Comparison of ENCODE assay signal across 15 mouse cellular contexts in the genomic region with DNA sequence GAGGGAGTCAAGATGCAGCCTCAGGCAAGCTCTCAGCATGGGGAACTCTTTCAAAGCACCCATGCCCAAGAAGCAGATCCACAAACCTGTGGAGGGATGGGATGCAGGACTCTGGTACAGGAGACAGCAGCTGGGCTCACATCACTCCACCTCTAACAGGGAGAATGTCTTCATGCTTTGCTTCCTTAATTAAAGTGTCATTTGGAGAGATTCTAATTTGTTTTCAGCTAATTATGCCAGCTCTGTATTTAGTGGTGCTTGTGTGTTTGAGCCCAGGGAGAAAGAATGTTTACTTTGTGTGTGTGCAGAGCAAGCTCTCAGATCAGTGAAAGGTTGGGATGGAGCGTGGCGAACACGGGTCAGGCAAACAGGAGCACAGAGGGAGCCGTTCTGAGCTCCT. TPM values are rescaled to one million over a fixed set of nuclear protein-coding genes. Genes with fewer than 3 reads are reported as not detected.
A peak's percentile ranks its signal among the peaks of the same experiment; 100 is the strongest.
DNase-seq lines count a peak whose midpoint lies in the region; ATAC-seq lines count a peak whose summit lies in the region.
"Had no signal": no experiment of that assay in that cellular context is flagged by ENCODE, and none has a peak within 500 bp of the region (broad histone marks: within the 10 kb centered on the region; RNA-seq: fewer than 3 reads in every experiment).

No protein-coding gene starts in this region.

- no peak for DNase-seq in kidney, adult 18-20 months
- DNase-seq in left cerebral cortex, adult 9 months (ENCODE audit: low spot score in 2 of 2) = no peak
- no peak for DNase-seq in left cerebral cortex, adult 11 months (ENCODE audit: low spot score)
- DNase-seq: cerebellum, adult 11 months; gastrocnemius, postnatal 14 days; liver, embryonic 13.5 days; lung, postnatal 36 days had no signal

- no peak for ATAC-seq in embryonic facial prominence, embryonic 12.5 days (ENCODE audit: insufficient number of reproducible peaks, insufficient read depth, low FRiP score, low TSS enrichment)
- no peak for ATAC-seq in forebrain, embryonic 12.5 days (ENCODE audit: low FRiP score)
- ATAC-seq in hindbrain, embryonic 15.5 days (ENCODE audit: low FRiP score, low read depth) = no peak
- no peak for ATAC-seq in midbrain, embryonic 16.5 days
- ATAC-seq: activated CD4-positive, CD25-positive, alpha-beta regulatory T cell, adult 4 months had no signal

- no peak overlapping the region for H3K4me3 ChIP-seq in embryonic facial prominence, embryonic 12.5 days
- no peak overlapping the region for H3K4me3 ChIP-seq in forebrain, embryonic 12.5 days (replicated peaks)
- H3K4me3 ChIP-seq in hindbrain, embryonic 15.5 days = no peak overlapping the region
- H3K4me3 ChIP-seq in midbrain, embryonic 16.5 days (ENCODE audit: low read depth, low read length) = no peak overlapping the region
- H3K4me3 ChIP-seq: erythroblast, embryonic 14.5 days; kidney, embryonic 15.5 days; liver, embryonic 13.5 days had no signal

- no peak overlapping the region for H3K9ac ChIP-seq in embryonic facial prominence, embryonic 12.5 days
- peak overlapping the region; percentile 21; the same call in 1 of the 2 replicates for H3K9ac ChIP-seq in forebrain, embryonic 12.5 days
- H3K9ac ChIP-seq in hindbrain, embryonic 15.5 days = no peak overlapping the region
- H3K9ac ChIP-seq in midbrain, embryonic 16.5 days (ENCODE audit: low read depth, low read length) = no peak overlapping the region
- H3K9ac ChIP-seq: kidney, embryonic 15.5 days; liver, embryonic 13.5 days had no signal

- WGBS in embryonic facial prominence, embryonic 12.5 days = 51% methylated on average over 4 of the region's 4 CpGs
- 19% methylated on average over 4 of the region's 4 CpGs for WGBS in forebrain, embryonic 12.5 days
- 40% methylated on average over 4 of the region's 4 CpGs for WGBS in hindbrain, embryonic 15.5 days
- WGBS in midbrain, embryonic 16.5 days = 53% methylated on average over 4 of the region's 4 CpGs

- peaks cover 54% of the 10 kb centered on the region for H3K4me1 ChIP-seq in embryonic facial prominence, embryonic 12.5 days
- peaks cover 83% of the 10 kb centered on the region for H3K4me1 ChIP-seq in forebrain, embryonic 12.5 days
- peaks cover 79% of the 10 kb centered on the region for H3K4me1 ChIP-seq in hindbrain, embryonic 15.5 days (replicated peaks)
- peaks cover 72% of the 10 kb centered on the region for H3K4me1 ChIP-seq in midbrain, embryonic 16.5 days (ENCODE audit: control insufficient read depth, insufficient read depth, low read length)
- H3K4me1 ChIP-seq: kidney, embryonic 15.5 days had no signal

- peak overlapping the region; percentile 25; the same call in 1 of the 2 replicates for H3K27ac ChIP-seq in embryonic facial prominence, embryonic 12.5 days
- H3K27ac ChIP-seq in forebrain, embryonic 12.5 days = peak overlapping the region; percentile 85
- peak overlapping the region; percentile 61 for H3K27ac ChIP-seq in hindbrain, embryonic 15.5 days (replicated peaks)
- peak overlapping the region; percentile 74 for H3K27ac ChIP-seq in midbrain, embryonic 16.5 days (ENCODE audit: low read length)
- H3K27ac ChIP-seq: kidney, embryonic 15.5 days; liver, embryonic 13.5 days had no signal

- H3K9me3 ChIP-seq in embryonic facial prominence, embryonic 12.5 days = no peaks in the 10 kb centered on the region
- no peaks in the 10 kb centered on the region for H3K9me3 ChIP-seq in forebrain, embryonic 12.5 days
- H3K9me3 ChIP-seq in hindbrain, embryonic 15.5 days = no peaks in the 10 kb centered on the region
- H3K9me3 ChIP-seq in midbrain, embryonic 16.5 days (replicated peaks; ENCODE audit: control insufficient read depth, low read length, poor library complexity, severe bottlenecking) = no peaks in the 10 kb centered on the region
- H3K9me3 ChIP-seq: kidney, embryonic 15.5 days; liver, embryonic 13.5 days had no signal

- peaks cover 5% of the 10 kb centered on the region; the same call in 1 of the 2 replicates for H3K36me3 ChIP-seq in embryonic facial prominence, embryonic 12.5 days
- H3K36me3 ChIP-seq in forebrain, embryonic 12.5 days (replicated peaks) = peaks cover 7% of the 10 kb centered on the region
- H3K36me3 ChIP-seq in hindbrain, embryonic 15.5 days = no peaks in the 10 kb centered on the region
- no peaks in the 10 kb centered on the region for H3K36me3 ChIP-seq in midbrain, embryonic 16.5 days (ENCODE audit: control insufficient read depth, insufficient read depth, low read length)
- H3K36me3 ChIP-seq: liver, embryonic 13.5 days had no signal

- H3K4me2 ChIP-seq in embryonic facial prominence, embryonic 12.5 days (replicated peaks) = no peak overlapping the region
- no peak overlapping the region for H3K4me2 ChIP-seq in forebrain, embryonic 12.5 days
- no peak overlapping the region for H3K4me2 ChIP-seq in hindbrain, embryonic 15.5 days
- H3K4me2 ChIP-seq in midbrain, embryonic 16.5 days (ENCODE audit: low read length) = no peak overlapping the region
- H3K4me2 ChIP-seq: heart, embryonic 11.5 days; kidney, embryonic 15.5 days; liver, embryonic 13.5 days had no signal

- H3K27me3 ChIP-seq in embryonic facial prominence, embryonic 12.5 days = no peaks in the 10 kb centered on the region
- H3K27me3 ChIP-seq in forebrain, embryonic 12.5 days = peaks cover 32% of the 10 kb centered on the region
- H3K27me3 ChIP-seq in hindbrain, embryonic 15.5 days = no peaks in the 10 kb centered on the region
- H3K27me3 ChIP-seq in midbrain, embryonic 16.5 days (ENCODE audit: control insufficient read depth, insufficient read depth, low read depth, low read length) = no peaks in the 10 kb centered on the region
- H3K27me3 ChIP-seq: liver, embryonic 13.5 days had no signal

RNA-seq across cellular contexts. Expression of gene Nnat, which starts 17.5 kb away (rescaled TPM):
- 1,910 and 2,445 TPM in 2 replicates for polyA plus RNA-seq in embryonic facial prominence, embryonic 12.5 days (2016; fragmentation: Nextera tagmentation; extraction: Ambion mirVana)
- 5,265 and 5,863 TPM in 2 replicates for polyA plus RNA-seq in forebrain, embryonic 12.5 days (2016; fragmentation: Nextera tagmentation; extraction: Ambion mirVana)
- 6,864 and 7,318 TPM in 2 replicates for polyA plus RNA-seq in hindbrain, embryonic 15.5 days (2015; fragmentation: Nextera tagmentation; extraction: Ambion mirVana)
- 9,243 and 10,143 TPM in 2 replicates for polyA plus RNA-seq in midbrain, embryonic 16.5 days (2015; fragmentation: Nextera tagmentation; extraction: Ambion mirVana)

RNA-seq across cellular contexts. Expression of gene Blcap, which starts 28.7 kb away (rescaled TPM):
- 77.9 and 84.8 TPM in 2 replicates for polyA plus RNA-seq in embryonic facial prominence, embryonic 12.5 days (2016; fragmentation: Nextera tagmentation; extraction: Ambion mirVana)
- 144 and 156 TPM in 2 replicates for polyA plus RNA-seq in forebrain, embryonic 12.5 days (2016; fragmentation: Nextera tagmentation; extraction: Ambion mirVana)
- polyA plus RNA-seq in hindbrain, embryonic 15.5 days (2015; fragmentation: Nextera tagmentation; extraction: Ambion mirVana) = 249 and 272 TPM in 2 replicates
- polyA plus RNA-seq in midbrain, embryonic 16.5 days (2015; fragmentation: Nextera tagmentation; extraction: Ambion mirVana) = 357 and 363 TPM in 2 replicates

Comparison
In these comparisons a context has a peak if more than half of its experiments do, and no peak if none do; other contexts are left out.
1. H3K27ac ChIP-seq: peak in every context shown above with its lines; median percentile 85 in forebrain, embryonic 12.5 days; 74 in midbrain, embryonic 16.5 days; 61 in hindbrain, embryonic 15.5 days; 25 in embryonic facial prominence, embryonic 12.5 days.